Mouse (Mus musculus) liver, postnatal 0 days (tissue): ENCODE data around the gene Rnf212. TPM values are rescaled to one million over a fixed set of nuclear protein-coding genes. Genes with fewer than 3 reads are reported as not detected.

Experiments used
- ATAC-seq: fragments of 200-750 bp; cut with Nextera tagmentation; 2 replicates; pipeline ENCODE4 v1.8.0; 2017; ENCODE audit warnings: mild to moderate bottlenecking, moderate library complexity
- DNase-seq: peaks from one replicate; pipeline ENCODE4 v3.0.0-alpha.2; 2016
- H3K27ac ChIP-seq: fragments of 300-500 bp; sonication (generic); 2 replicates; pipeline ENCODE4 v1.5.1; 2014; ENCODE audit warnings: antibody characterized with exemption, moderate library complexity, mild to moderate bottlenecking, low read depth
- H3K27me3 ChIP-seq: fragments of 300-500 bp; sonication (generic); 2 replicates; pipeline ENCODE4 v1.6.1; 2014; ENCODE audit warnings: low read length, control low read depth, mixed read lengths; ENCODE audit not compliant: insufficient read depth
- H3K36me3 ChIP-seq: fragments of 300-500 bp; sonication (generic); replicated peaks from 2 replicates; pipeline ENCODE4 v1.6.1; 2014; ENCODE audit warnings: mild to moderate bottlenecking, control low read depth, low read length, moderate library complexity, mixed read lengths; ENCODE audit not compliant: insufficient read depth
- H3K4me1 ChIP-seq: fragments of 300-500 bp; sonication (generic); 2 replicates; pipeline ENCODE4 v1.6.1; 2014; ENCODE audit warnings: antibody characterized with exemption, mild to moderate bottlenecking, control low read depth; ENCODE audit not compliant: insufficient read depth
- H3K4me2 ChIP-seq: fragments of 300-500 bp; sonication (generic); 2 replicates; pipeline ENCODE4 v1.6.1; 2014; ENCODE audit warnings: low read depth, mild to moderate bottlenecking, low read length, moderate library complexity, mixed read lengths
- H3K4me3 ChIP-seq: fragments of 300-500 bp; sonication (generic); 2 replicates; pipeline ENCODE4 v1.5.1; 2014; ENCODE audit warnings: low read depth, low read length
- H3K9ac ChIP-seq: fragments of 300-500 bp; sonication (generic); replicated peaks from 2 replicates; pipeline ENCODE4 v1.6.1; 2014; ENCODE audit warnings: mild to moderate bottlenecking, moderate library complexity
- H3K9me3 ChIP-seq: fragments of 300-500 bp; sonication (generic); 2 replicates; pipeline ENCODE4 v1.6.1; 2016; ENCODE audit warnings: mild to moderate bottlenecking, control low read depth, low read length, mixed read lengths
- CTCF ChIP-seq: sonication (generic); IDR thresholded peaks from 2 replicates; pipeline ENCODE4 v1.5.1; 2016; ENCODE audit warnings: antibody characterized with exemption, low read depth
- EP300 ChIP-seq: IDR thresholded peaks from 2 replicates; pipeline ENCODE4 v1.6.1; 2016; ENCODE audit warnings: antibody characterized with exemption, low read depth, mild to moderate bottlenecking
- WGBS: fragments of 180-500 bp; shearing (Covaris S2); extraction: QIAGEN DNeasy Blood & Tissue Kit; methylation state at CpG from one replicate; pipeline ENCODE4 v1.1.7; 2014; ENCODE audit not compliant: insufficient replicate concordance; 5-methylcytosine and 5-hydroxymethylcytosine counted together
- polyA plus RNA-seq: library from polyadenylated mRNA; unstranded; fragments of >200 nt; fragmentation: Nextera tagmentation; extraction: Ambion mirVana; gene quantifications from 2 replicates; pipeline ENCODE4 v1.2.1, GENCODE M21; 2015

Gene Rnf212
- polyA plus RNA-seq, 1 experiment from 2014 or later: 0.48 TPM

GRCm38 (mm10) chr5:108700346-108700745, 74.4 kb downstream of the Rnf212 start:
- Histone ChIP-seq H3K27ac (no peak overlapping the region), H3K4me1 (peaks cover 2% of the 10 kb centered on the region; the same call in 1 of the 2 replicates), H3K9me3 (no peaks in the 10 kb centered on the region), H3K4me2 (no peak overlapping the region), H3K4me3 (no peak overlapping the region), H3K27me3 (no peaks in the 10 kb centered on the region), H3K9ac (no peak overlapping the region), H3K36me3 (no peaks in the 10 kb centered on the region)
- DNase-seq: no peak
- TF ChIP-seq EP300 (no peak), CTCF (no peak)
- 58% methylated on average over 3 of the region's 3 CpGs for WGBS
- ATAC-seq: no peak

GRCm38 (mm10) chr5:108697341-108697753, 77.4 kb downstream of the Rnf212 start:
- Histone ChIP-seq H3K9ac (no peak overlapping the region), H3K4me1 (peaks cover 16% of the 10 kb centered on the region), H3K4me3 (no peak overlapping the region), H3K4me2 (no peak overlapping the region), H3K27me3 (0 out of 2 replicates have a peak, but pooled peaks cover 3% of the 10 kb centered on the region), H3K36me3 (no peaks in the 10 kb centered on the region), H3K9me3 (no peaks in the 10 kb centered on the region), H3K27ac (no peak overlapping the region)
- DNase-seq (no peak), ATAC-seq (no peak)
- TF ChIP-seq CTCF: no peak
- no peak for TF ChIP-seq EP300
- WGBS: 81% methylated on average over 4 of the region's 4 CpGs

- WGBS: 81% methylated on average over 3 of the region's 3 CpGs
- Histone ChIP-seq H3K4me2 (no peak overlapping the region), H3K36me3 (no peaks in the 10 kb centered on the region), H3K4me1 (peaks cover 22% of the 10 kb centered on the region), H3K27me3 (0 out of 2 replicates have a peak, but pooled peaks cover 3% of the 10 kb centered on the region), H3K4me3 (no peak overlapping the region), H3K9ac (no peak overlapping the region), H3K27ac (no peak overlapping the region), H3K9me3 (no peaks in the 10 kb centered on the region)
- TF ChIP-seq EP300 (no peak), CTCF (no peak)
- DNase-seq (no peak), ATAC-seq (no peak)
Measured at GRCm38 (mm10) chr5:108696542-108696941, 78.2 kb downstream of the Rnf212 start.

GRCm38 (mm10) chr5:108695861-108696260, 78.9 kb downstream of the Rnf212 start:
- WGBS: 91% methylated on average over 12 of the region's 12 CpGs
- peaks cover 22% of the 10 kb centered on the region for H3K4me1 ChIP-seq
- no peak overlapping the region for H3K9ac ChIP-seq
- no peak overlapping the region for H3K4me3 ChIP-seq
- H3K36me3 ChIP-seq: no peaks in the 10 kb centered on the region
- no peak overlapping the region for H3K4me2 ChIP-seq
- no peak for ATAC-seq
- no peaks in the 10 kb centered on the region for H3K9me3 ChIP-seq
- TF ChIP-seq CTCF: no peak
- no peak for TF ChIP-seq EP300
- H3K27me3 ChIP-seq: 0 out of 2 replicates have a peak, but pooled peaks cover 3% of the 10 kb centered on the region
- no peak overlapping the region for H3K27ac ChIP-seq
- DNase-seq: no peak

GRCm38 (mm10) chr5:108694352-108695261, 80.2 kb downstream of the Rnf212 start:
- under 1% methylated on average over 88 of the region's 99 CpGs for WGBS
- Histone ChIP-seq H3K4me2 (peak overlapping the region; percentile 100), H3K36me3 (no peaks in the 10 kb centered on the region), H3K9ac (peak overlapping the region; percentile 78), H3K27ac (peak overlapping the region; percentile 39; the same call in 1 of the 2 replicates), H3K4me1 (peaks cover 19% of the 10 kb centered on the region), H3K9me3 (no peaks in the 10 kb centered on the region), H3K4me3 (peak overlapping the region; percentile 78), H3K27me3 (0 out of 2 replicates have a peak, but pooled peaks cover 3% of the 10 kb centered on the region)
- TF ChIP-seq EP300 (no peak), CTCF (no peak)
- peak; percentile 50 for DNase-seq
- peak; percentile 48 for ATAC-seq

- peak overlapping the region; percentile 78 for H3K4me3 ChIP-seq
- peaks cover 19% of the 10 kb centered on the region for H3K4me1 ChIP-seq
- no peaks in the 10 kb centered on the region for H3K36me3 ChIP-seq
- 0 out of 2 replicates have a peak, but pooled peaks cover 3% of the 10 kb centered on the region for H3K27me3 ChIP-seq
- under 1% methylated on average over 29 of the region's 43 CpGs for WGBS
- ATAC-seq (peak; percentile 96), DNase-seq (peak; percentile 95)
- peak overlapping the region; percentile 78 for H3K9ac ChIP-seq
- H3K27ac ChIP-seq: peak overlapping the region; percentile 39; the same call in 1 of the 2 replicates
- peak overlapping the region; percentile 100 for H3K4me2 ChIP-seq
- TF ChIP-seq CTCF (no peak), EP300 (no peak)
- H3K9me3 ChIP-seq: no peaks in the 10 kb centered on the region
Measured at GRCm38 (mm10) chr5:108693872-108694288, 80.9 kb downstream of the Rnf212 start.
